Mouse (Mus musculus) embryonic fibroblast, embryonic 13.5 days (primary cell): Measurements from ENCODE around the gene Ttll11. TPM values are rescaled to one million over a fixed set of nuclear protein-coding genes. Genes with fewer than 3 reads are reported as not detected.

Experiments used
- H3K27ac ChIP-seq: 2 replicates; pipeline ENCODE4 v1.5.1; 2012; ENCODE audit warnings: low read length, control low read depth, inconsistent platforms; ENCODE audit not compliant: insufficient read depth
- H3K4me1 ChIP-seq: 2 replicates; pipeline ENCODE4 v1.6.1; 2011; ENCODE audit warnings: low read length; ENCODE audit not compliant: control insufficient read depth, insufficient read depth
- H3K4me3 ChIP-seq: 2 replicates; pipeline ENCODE4 v1.5.1; 2011; ENCODE audit warnings: mild to moderate bottlenecking, control low read depth, low read length; ENCODE audit not compliant: insufficient read depth
- CTCF ChIP-seq: IDR thresholded peaks from 2 replicates; pipeline ENCODE4 v1.5.1; 2011; ENCODE audit warnings: mild to moderate bottlenecking, control low read depth, low read length, moderate library complexity, borderline replicate concordance; ENCODE audit not compliant: insufficient read depth
- POLR2A ChIP-seq: IDR thresholded peaks from 2 replicates; pipeline ENCODE4 v1.6.1; 2011; ENCODE audit warnings: low read depth, mild to moderate bottlenecking, control low read depth, low read length, moderate library complexity
- polyA plus RNA-seq: library from polyadenylated mRNA; stranded (reverse); fragments of >200 nt; gene quantifications from 2 replicates; pipeline ENCODE4 v1.2.4, GENCODE M21; 2011; ENCODE audit warnings: low read depth; ENCODE audit not compliant: missing spikeins, insufficient read length

The Ttll11 gene
- polyA plus RNA-seq, 1 experiment = 4.6 TPM

- TF ChIP-seq POLR2A = no peak
- no peak for TF ChIP-seq CTCF
- H3K27ac ChIP-seq = no peak overlapping the region
- H3K4me1 ChIP-seq = no peaks in the 10 kb centered on the region
- no peak overlapping the region for H3K4me3 ChIP-seq
These were observed 259.2 kb downstream of the Ttll11 start for GRCm38 (mm10) chr2:35720550-35720949.

GRCm38 (mm10) chr2:35720104-35720503 is 259.6 kb downstream of the Ttll11 start:
- TF ChIP-seq CTCF (no peak), POLR2A (no peak)
- no peak overlapping the region for H3K27ac ChIP-seq
- H3K4me3 ChIP-seq = no peak overlapping the region
- no peaks in the 10 kb centered on the region for H3K4me1 ChIP-seq

- no peak overlapping the region for H3K4me3 ChIP-seq
- TF ChIP-seq CTCF (no peak), POLR2A (no peak)
- H3K27ac ChIP-seq = no peak overlapping the region
- H3K4me1 ChIP-seq = peaks cover under 1% of the 10 kb centered on the region; the same call in 1 of the 2 replicates
These were observed 260.3 kb downstream of the Ttll11 start for GRCm38 (mm10) chr2:35719230-35720005.

- no peak overlapping the region for H3K27ac ChIP-seq
- no peak overlapping the region for H3K4me3 ChIP-seq
- H3K4me1 ChIP-seq = peaks cover 6% of the 10 kb centered on the region
- TF ChIP-seq CTCF (no peak), POLR2A (no peak)
These were observed 261.1 kb downstream of the Ttll11 start for GRCm38 (mm10) chr2:35718662-35719061.

GRCm38 (mm10) chr2:35718003-35718500 is 261.7 kb downstream of the Ttll11 start:
- H3K27ac ChIP-seq = no peak overlapping the region
- H3K4me3 ChIP-seq = no peak overlapping the region
- H3K4me1 ChIP-seq = peaks cover 6% of the 10 kb centered on the region
- TF ChIP-seq CTCF (no peak), POLR2A (no peak)

- Histone ChIP-seq H3K4me1 (peaks cover 6% of the 10 kb centered on the region), H3K27ac (no peak overlapping the region), H3K4me3 (no peak overlapping the region)
- TF ChIP-seq CTCF = no peak
- no peak for TF ChIP-seq POLR2A
These were observed 263.5 kb downstream of the Ttll11 start for GRCm38 (mm10) chr2:35716175-35716574.

GRCm38 (mm10) chr2:35715485-35715884 is 264.2 kb downstream of the Ttll11 start:
- H3K27ac ChIP-seq = 0 out of 2 replicates have a peak overlapping the region, but pooled peaks have one; percentile 4

GRCm38 (mm10) chr2:35714742-35715167 is 265.0 kb downstream of the Ttll11 start:
- Histone ChIP-seq H3K4me3 (no peak overlapping the region), H3K4me1 (peaks cover 6% of the 10 kb centered on the region), H3K27ac (peak overlapping the region; percentile 34; the same call in 1 of the 2 replicates)
- TF ChIP-seq CTCF = no peak
- no peak for TF ChIP-seq POLR2A

More at GRCm38 (mm10) chr2:35715485-35715884, 264.2 kb downstream of the Ttll11 start:
- Histone ChIP-seq H3K4me3 (no peak overlapping the region), H3K4me1 (peaks cover 6% of the 10 kb centered on the region)
- no peak for TF ChIP-seq POLR2A
- no peak for TF ChIP-seq CTCF

GRCm38 (mm10) chr2:35713460-35713859 is 266.3 kb downstream of the Ttll11 start:
- Histone ChIP-seq H3K4me1 (peaks cover 6% of the 10 kb centered on the region), H3K4me3 (no peak overlapping the region), H3K27ac (no peak overlapping the region)
- TF ChIP-seq CTCF (no peak), POLR2A (no peak)

GRCm38 (mm10) chr2:35712611-35713010 is 267.1 kb downstream of the Ttll11 start:
- H3K4me3 ChIP-seq = no peak overlapping the region
- H3K27ac ChIP-seq = no peak overlapping the region
- TF ChIP-seq CTCF (no peak), POLR2A (no peak)
- H3K4me1 ChIP-seq = peaks cover 6% of the 10 kb centered on the region
